Comparison of ENCODE assay signal across 23 mouse cellular contexts in the genomic region with DNA sequence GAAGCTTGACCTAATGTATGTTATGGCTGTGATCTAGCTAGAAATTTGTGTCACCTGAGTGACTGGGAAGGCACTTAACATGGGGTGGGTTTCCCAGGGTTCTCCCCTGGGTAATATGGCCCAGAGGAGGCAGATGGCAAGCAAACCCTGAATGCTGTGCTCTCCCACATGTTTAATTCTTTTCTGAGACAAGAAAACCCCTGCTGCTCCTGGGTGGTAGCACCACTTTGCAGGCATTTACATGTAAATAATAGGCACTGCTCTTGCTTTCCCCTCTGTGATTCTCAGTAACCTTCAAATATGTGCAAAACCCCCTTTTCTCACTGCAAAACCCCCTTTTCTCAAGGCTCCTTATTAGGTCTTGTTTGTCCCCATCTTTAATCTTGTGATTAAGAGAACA.
DNase-seq lines count a peak whose midpoint lies in the region; ATAC-seq lines count a peak whose summit lies in the region.
"Had no signal": no experiment of that assay in that cellular context is flagged by ENCODE, and none has a peak within 500 bp of the region (broad histone marks: within the 10 kb centered on the region; RNA-seq: fewer than 3 reads in every experiment).

No protein-coding gene starts in this region.

- no peaks in the 10 kb centered on the region for H3K9me3 ChIP-seq in forebrain, embryonic 11.5 days (ENCODE audit: control insufficient read depth, low read length)
- H3K9me3 ChIP-seq in forebrain, embryonic 14.5 days (replicated peaks; ENCODE audit: control insufficient read depth, low read length) = no peaks in the 10 kb centered on the region
- H3K9me3 ChIP-seq in midbrain, embryonic 12.5 days = no peaks in the 10 kb centered on the region
- no peaks in the 10 kb centered on the region for H3K9me3 ChIP-seq in midbrain, embryonic 15.5 days
- H3K9me3 ChIP-seq: forebrain, embryonic 10.5 days; forebrain, embryonic 15.5 days; heart, embryonic 10.5 days; hindbrain, embryonic 12.5 days; hindbrain, embryonic 15.5 days; intestine, embryonic 15.5 days had no signal

- no peak overlapping the region for H3K9ac ChIP-seq in forebrain, embryonic 11.5 days (ENCODE audit: low read length)
- no peak overlapping the region for H3K9ac ChIP-seq in forebrain, embryonic 14.5 days (ENCODE audit: low read length)
- H3K9ac ChIP-seq in midbrain, embryonic 12.5 days (replicated peaks) = no peak overlapping the region
- H3K9ac ChIP-seq in midbrain, embryonic 15.5 days = no peak overlapping the region
- H3K9ac ChIP-seq: forebrain, embryonic 15.5 days; heart, embryonic 13.5 days; hindbrain, embryonic 12.5 days; hindbrain, embryonic 15.5 days; intestine, embryonic 15.5 days had no signal

- H3K27me3 ChIP-seq in forebrain, embryonic 11.5 days (ENCODE audit: control insufficient read depth, insufficient read depth, low read length) = no peaks in the 10 kb centered on the region
- H3K27me3 ChIP-seq in forebrain, embryonic 14.5 days (replicated peaks; ENCODE audit: control insufficient read depth, insufficient read depth, low read length) = no peaks in the 10 kb centered on the region
- no peaks in the 10 kb centered on the region for H3K27me3 ChIP-seq in midbrain, embryonic 12.5 days
- no peaks in the 10 kb centered on the region for H3K27me3 ChIP-seq in midbrain, embryonic 15.5 days (replicated peaks)
- H3K27me3 ChIP-seq: forebrain, embryonic 15.5 days; heart, embryonic 13.5 days; hindbrain, embryonic 12.5 days; hindbrain, embryonic 15.5 days; intestine, embryonic 15.5 days had no signal

- H3K4me3 ChIP-seq in forebrain, embryonic 11.5 days (ENCODE audit: low read depth, low read length) = no peak overlapping the region
- no peak overlapping the region for H3K4me3 ChIP-seq in forebrain, embryonic 14.5 days (ENCODE audit: low read depth, low read length)
- no peak overlapping the region for H3K4me3 ChIP-seq in midbrain, embryonic 12.5 days
- H3K4me3 ChIP-seq in midbrain, embryonic 15.5 days = no peak overlapping the region
- H3K4me3 ChIP-seq: forebrain, embryonic 10.5 days; forebrain, embryonic 15.5 days; heart, adult 2 months; heart, embryonic 10.5 days; heart, embryonic 13.5 days; hindbrain, embryonic 12.5 days; hindbrain, embryonic 15.5 days; intestine, embryonic 15.5 days had no signal

- H3K4me2 ChIP-seq in forebrain, embryonic 11.5 days (ENCODE audit: low read depth, low read length, severe bottlenecking) = no peak overlapping the region
- no peak overlapping the region for H3K4me2 ChIP-seq in forebrain, embryonic 14.5 days (ENCODE audit: low read length)
- no peak overlapping the region for H3K4me2 ChIP-seq in midbrain, embryonic 12.5 days (replicated peaks)
- no peak overlapping the region for H3K4me2 ChIP-seq in midbrain, embryonic 15.5 days
- H3K4me2 ChIP-seq: forebrain, embryonic 15.5 days; heart, embryonic 13.5 days; hindbrain, embryonic 12.5 days; hindbrain, embryonic 15.5 days; intestine, embryonic 15.5 days had no signal

- H3K27ac ChIP-seq in forebrain, embryonic 11.5 days (ENCODE audit: low read depth, low read length) = no peak overlapping the region
- H3K27ac ChIP-seq in forebrain, embryonic 14.5 days (ENCODE audit: low read depth, low read length) = no peak overlapping the region
- 0 out of 2 replicates have a peak overlapping the region, but pooled peaks have one; percentile 20 for H3K27ac ChIP-seq in midbrain, embryonic 12.5 days (replicated peaks)
- no peak overlapping the region for H3K27ac ChIP-seq in midbrain, embryonic 15.5 days
- H3K27ac ChIP-seq: forebrain, embryonic 10.5 days; forebrain, embryonic 15.5 days; heart, adult 2 months; heart, embryonic 10.5 days; heart, embryonic 13.5 days; hindbrain, embryonic 12.5 days; hindbrain, embryonic 15.5 days; intestine, embryonic 15.5 days had no signal

- peak; percentile 63 for ATAC-seq in forebrain, embryonic 11.5 days (replicated peaks; ENCODE audit: low FRiP score)
- ATAC-seq in forebrain, embryonic 14.5 days = no peak
- peak; percentile 29; the same call in 1 of the 2 replicates for ATAC-seq in midbrain, embryonic 12.5 days (ENCODE audit: low FRiP score, low read depth)
- ATAC-seq in midbrain, embryonic 15.5 days (replicated peaks) = no peak
- ATAC-seq: activated CD4-positive, CD25-positive, alpha-beta regulatory T cell, adult 4 months; forebrain, embryonic 15.5 days; intestine, embryonic 15.5 days had no signal

- H3K4me1 ChIP-seq in forebrain, embryonic 11.5 days (replicated peaks; ENCODE audit: control insufficient read depth, insufficient read depth, low read length) = no peaks in the 10 kb centered on the region
- no peaks in the 10 kb centered on the region for H3K4me1 ChIP-seq in forebrain, embryonic 14.5 days (ENCODE audit: control insufficient read depth, insufficient read depth, low read length)
- H3K4me1 ChIP-seq in midbrain, embryonic 12.5 days = no peaks in the 10 kb centered on the region; the same call in 1 of the 2 replicates
- no peaks in the 10 kb centered on the region for H3K4me1 ChIP-seq in midbrain, embryonic 15.5 days
- H3K4me1 ChIP-seq: forebrain, embryonic 15.5 days; heart, embryonic 10.5 days; heart, embryonic 13.5 days; hindbrain, embryonic 12.5 days; hindbrain, embryonic 15.5 days; intestine, embryonic 15.5 days had no signal

- H3K36me3 ChIP-seq in forebrain, embryonic 11.5 days (ENCODE audit: control insufficient read depth, insufficient read depth, low read length) = no peaks in the 10 kb centered on the region
- no peaks in the 10 kb centered on the region for H3K36me3 ChIP-seq in forebrain, embryonic 14.5 days (ENCODE audit: control insufficient read depth, insufficient read depth, low read length)
- H3K36me3 ChIP-seq in midbrain, embryonic 12.5 days = no peaks in the 10 kb centered on the region
- no peaks in the 10 kb centered on the region for H3K36me3 ChIP-seq in midbrain, embryonic 15.5 days (replicated peaks)
- H3K36me3 ChIP-seq: forebrain, embryonic 10.5 days; forebrain, embryonic 15.5 days; heart, embryonic 10.5 days; heart, embryonic 13.5 days; hindbrain, embryonic 12.5 days; hindbrain, embryonic 15.5 days; intestine, embryonic 15.5 days had no signal

- no peak for DNase-seq in forebrain, embryonic 11.5 days (ENCODE audit: low spot score)
- DNase-seq in forebrain, embryonic 14.5 days (ENCODE audit: low spot score) = no peak
- peak; percentile 30 for DNase-seq in ZHBTc4 (ENCODE audit: low read depth, low spot score)
- DNase-seq in left cerebral cortex, adult 8-10 months (ENCODE audit: low spot score in 2 of 2) = no peak
- DNase-seq in urinary bladder, postnatal 36 days (ENCODE audit: low spot score in 2 of 2) = no peak
- DNase-seq: adrenal gland, adult 8-10 months; adrenal gland, postnatal 25 days; B cell, adult 2 months; cerebellum, adult 18-20 months; cerebellum, adult 9-10 months; cerebellum, postnatal 14 days; gastrocnemius, postnatal 25 days; heart, adult 2 months had no signal

Comparison
In these comparisons a context has a peak if more than half of its experiments do, and no peak if none do; other contexts are left out.
1. ATAC-seq: peak in forebrain, embryonic 11.5 days (single experiment) and midbrain, embryonic 12.5 days (single experiment); none in forebrain, embryonic 14.5 days (single experiment) and midbrain, embryonic 15.5 days (single experiment).